Mouse (Mus musculus) adrenal gland, adult 8-10 months (tissue): ENCODE data around the gene Gm36864. TPM values are rescaled to one million over a fixed set of nuclear protein-coding genes. Genes with fewer than 3 reads are reported as not detected.
"Not testable (repeated sequence)": the region's sequence is repeated elsewhere in the genome, so short reads cannot be mapped to it uniquely, and the experiment has no call there.

Experiments used
- DNase-seq: peaks from one replicate; pipeline ENCODE4 v3.0.0; 2022
- total RNA-seq, 4 experiments: library from RNA; stranded (reverse); gene quantifications; 2 replicates each; pipeline ENCODE4 v1.2.4; 2022

Gene Gm36864
- not detected for total RNA-seq

- no peak for DNase-seq
Observed at GRCm38 (mm10) chr7:44235909-44236308, at the start of gene Gm36864. Gene Gm36864, plus strand, starts transcription at chr7:44236177.

- DNase-seq, result not testable (repeated sequence)
Observed at GRCm38 (mm10) chr7:44186516-44186915, 49.5 kb upstream of the Gm36864 start.

- not testable (repeated sequence) for DNase-seq
Observed at GRCm38 (mm10) chr7:44187936-44188335, 48.0 kb upstream of the Gm36864 start, which contains the start of gene Klk1b24. Gene Klk1b24, plus strand, starts transcription at chr7:44188236.

GRCm38 (mm10) chr7:44193466-44193865 lies 42.5 kb upstream of the Gm36864 start:
- DNase-seq, result not testable (repeated sequence)

GRCm38 (mm10) chr7:44197891-44198290 lies 38.1 kb upstream of the Gm36864 start, which contains the start of gene Klk1b3:
Gene Klk1b3, plus strand, starts transcription at chr7:44198191.
- DNase-seq, result no peak

GRCm38 (mm10) chr7:44207135-44207534 lies 28.8 kb upstream of the Gm36864 start, which contains the start of gene Klk1b4:
Gene Klk1b4, plus strand, starts transcription at chr7:44207435.
- not testable (repeated sequence) for DNase-seq

GRCm38 (mm10) chr7:44208307-44208706 lies 27.7 kb upstream of the Gm36864 start:
- DNase-seq, result no peak

- no peak for DNase-seq
Observed at GRCm38 (mm10) chr7:44215645-44216044, 20.3 kb upstream of the Gm36864 start, which contains the start of gene Klk1b5. Gene Klk1b5, plus strand, starts transcription at chr7:44215945.

GRCm38 (mm10) chr7:44221601-44222000 lies 14.4 kb upstream of the Gm36864 start:
- DNase-seq, result not testable (repeated sequence)

- not testable (repeated sequence) for DNase-seq
Observed at GRCm38 (mm10) chr7:44222335-44222734, 13.6 kb upstream of the Gm36864 start.

GRCm38 (mm10) chr7:44225076-44225475 lies 10.9 kb upstream of the Gm36864 start, which contains the start of gene Klk1:
Gene Klk1, plus strand, starts transcription at chr7:44225360.
- no peak for DNase-seq

- DNase-seq, result no peak
Observed at GRCm38 (mm10) chr7:44239913-44240312, 3.9 kb downstream of the Gm36864 start.

- no peak for DNase-seq
Observed at GRCm38 (mm10) chr7:44240712-44241111, 4.7 kb downstream of the Gm36864 start.

- no peak for DNase-seq
Observed at GRCm38 (mm10) chr7:44241163-44241562, 5.2 kb downstream of the Gm36864 start.

- no peak for DNase-seq
Observed at GRCm38 (mm10) chr7:44244080-44244479, 8.1 kb downstream of the Gm36864 start.

GRCm38 (mm10) chr7:44246055-44246983 lies 10.3 kb downstream of the Gm36864 start, which contains the start of the genes 1700028J19Rik and 2410002F23Rik:
Gene 1700028J19Rik, minus strand, starts transcription at chr7:44246695.
Gene 2410002F23Rik, plus strand, starts transcription at chr7:44246722.
- DNase-seq, result peak; percentile 84

- DNase-seq, result peak; percentile 60
Observed at GRCm38 (mm10) chr7:44246984-44247470, 11.1 kb downstream of the Gm36864 start.

- DNase-seq, result no peak
Observed at GRCm38 (mm10) chr7:44247971-44248370, 12.0 kb downstream of the Gm36864 start.

GRCm38 (mm10) chr7:44249248-44249647 lies 13.3 kb downstream of the Gm36864 start:
- DNase-seq, result no peak

- peak; percentile 86 for DNase-seq
Observed at GRCm38 (mm10) chr7:44250732-44251275, 14.8 kb downstream of the Gm36864 start.

- no peak for DNase-seq
Observed at GRCm38 (mm10) chr7:44253023-44253616, 17.1 kb downstream of the Gm36864 start.

GRCm38 (mm10) chr7:44254930-44255329 lies 19.0 kb downstream of the Gm36864 start:
- DNase-seq, result no peak
